Mouse (Mus musculus) forebrain, postnatal 0 days (tissue): Measurements from ENCODE around the gene Vamp2. TPM values are rescaled to one million over a fixed set of nuclear protein-coding genes. Genes with fewer than 3 reads are reported as not detected.

Source experiments
- ATAC-seq: fragments of 200-750 bp; cut with Nextera tagmentation; 2 replicates; pipeline ENCODE4 v1.8.0; 2017; ENCODE audit warnings: mild to moderate bottlenecking, moderate library complexity
- DNase-seq: peaks from one replicate; pipeline ENCODE4 v3.0.0-alpha.2; 2015
- H3K27ac ChIP-seq: fragments of 300-500 bp; sonication (generic); 2 replicates; pipeline ENCODE4 v1.5.1; 2014; ENCODE audit warnings: low read depth, mild to moderate bottlenecking, antibody characterized with exemption, low read length, moderate library complexity, mixed read lengths
- H3K27me3 ChIP-seq: fragments of 300-500 bp; sonication (generic); 2 replicates; pipeline ENCODE4 v1.6.1; 2014; ENCODE audit warnings: mild to moderate bottlenecking, low read length, mixed read lengths; ENCODE audit not compliant: insufficient read depth
- H3K36me3 ChIP-seq: fragments of 300-500 bp; sonication (generic); 2 replicates; pipeline ENCODE4 v1.6.1; 2014; ENCODE audit warnings: mild to moderate bottlenecking, moderate library complexity; ENCODE audit not compliant: insufficient read depth
- H3K4me1 ChIP-seq: fragments of 300-500 bp; sonication (generic); 2 replicates; pipeline ENCODE4 v1.6.1; 2014; ENCODE audit warnings: antibody characterized with exemption; ENCODE audit not compliant: insufficient read depth
- H3K4me2 ChIP-seq: fragments of 300-500 bp; sonication (generic); 2 replicates; pipeline ENCODE4 v1.6.1; 2014; ENCODE audit warnings: low read depth, mild to moderate bottlenecking, moderate library complexity
- H3K4me3 ChIP-seq: fragments of 300-500 bp; sonication (generic); 2 replicates; pipeline ENCODE4 v1.5.1; 2014; ENCODE audit warnings: low read depth, low read length, mixed read lengths
- H3K9ac ChIP-seq: fragments of 300-500 bp; sonication (generic); 2 replicates; pipeline ENCODE4 v1.6.1; 2014; ENCODE audit warnings: mild to moderate bottlenecking
- H3K9me3 ChIP-seq: fragments of 300-500 bp; sonication (generic); 2 replicates; pipeline ENCODE4 v1.6.1; 2016; ENCODE audit warnings: low read length
- CTCF ChIP-seq: sonication (generic); IDR thresholded peaks from 2 replicates; pipeline ENCODE4 v1.5.1; 2016; ENCODE audit warnings: antibody characterized with exemption, control low read depth, low read depth
- WGBS: fragments of 180-500 bp; shearing (Covaris S2); extraction: QIAGEN DNeasy Blood & Tissue Kit; methylation state at CpG from one replicate; pipeline ENCODE4 v1.1.7; 2014; 5-methylcytosine and 5-hydroxymethylcytosine counted together
- polyA plus RNA-seq: library from polyadenylated mRNA; unstranded; fragments of >200 nt; fragmentation: Nextera tagmentation; extraction: Ambion mirVana; gene quantifications from 2 replicates; pipeline ENCODE4 v1.2.1, GENCODE M21; 2015
- total RNA-seq: library from RNA; depleted of rRNA; stranded (reverse); fragments of >200 nt; gene quantifications from 2 replicates; pipeline ENCODE4 v1.2.3, GENCODE M21; 2014

Gene Vamp2
- total and polyA plus RNA-seq, 2 experiments from 2014 or later, result 104 to 554 TPM

- 4% methylated on average over 40 of the region's 40 CpGs for WGBS
- H3K4me3 ChIP-seq, result peak overlapping the region; percentile 88
These were observed 27.6 kb upstream of the Vamp2 start for GRCm38 (mm10) chr11:69060448-69061254.

GRCm38 (mm10) chr11:69061255-69061912 is 26.9 kb upstream of the Vamp2 start:
- H3K36me3 ChIP-seq, result no peaks in the 10 kb centered on the region
- no peaks in the 10 kb centered on the region for H3K9me3 ChIP-seq
- no peak for TF ChIP-seq CTCF
- peak overlapping the region; percentile 88 for H3K9ac ChIP-seq
- DNase-seq (no peak), ATAC-seq (no peak)
- peaks cover 12% of the 10 kb centered on the region for H3K4me1 ChIP-seq
- no peak overlapping the region; the same call in 1 of the 2 replicates for H3K27ac ChIP-seq
- WGBS, result 11% methylated on average over 17 of the region's 17 CpGs
- H3K4me3 ChIP-seq, result peak overlapping the region; percentile 88
- H3K4me2 ChIP-seq, result peak overlapping the region; percentile 85
- H3K27me3 ChIP-seq, result no peaks in the 10 kb centered on the region

More at GRCm38 (mm10) chr11:69060448-69061254, 27.6 kb upstream of the Vamp2 start:
- Histone ChIP-seq H3K4me2 (peak overlapping the region; percentile 85), H3K27me3 (no peaks in the 10 kb centered on the region), H3K36me3 (no peaks in the 10 kb centered on the region), H3K4me1 (peaks cover 12% of the 10 kb centered on the region), H3K9ac (peak overlapping the region; percentile 88), H3K27ac (peak overlapping the region; percentile 94), H3K9me3 (no peaks in the 10 kb centered on the region)
- TF ChIP-seq CTCF, result no peak
- no peak for DNase-seq
- ATAC-seq, result no peak

- Histone ChIP-seq H3K4me1 (peaks cover 12% of the 10 kb centered on the region), H3K27ac (peak overlapping the region; percentile 77; the same call in 1 of the 2 replicates), H3K27me3 (no peaks in the 10 kb centered on the region), H3K9me3 (no peaks in the 10 kb centered on the region), H3K4me3 (peak overlapping the region; percentile 69), H3K4me2 (peak overlapping the region; percentile 85), H3K9ac (no peak overlapping the region), H3K36me3 (no peaks in the 10 kb centered on the region)
- DNase-seq, result peak; percentile 86
- TF ChIP-seq CTCF, result no peak
- WGBS, result under 1% methylated on average over 17 of the region's 17 CpGs
- ATAC-seq, result no peak
These were observed 26.0 kb upstream of the Vamp2 start for GRCm38 (mm10) chr11:69062194-69062760.

- H3K27ac ChIP-seq, result peak overlapping the region; percentile 77
- DNase-seq, result peak; percentile 97
- no peaks in the 10 kb centered on the region for H3K9me3 ChIP-seq
- peak overlapping the region; percentile 69 for H3K4me3 ChIP-seq
- peaks cover 12% of the 10 kb centered on the region for H3K4me1 ChIP-seq
- peak overlapping the region; percentile 85 for H3K4me2 ChIP-seq
- no peaks in the 10 kb centered on the region for H3K27me3 ChIP-seq
- TF ChIP-seq CTCF, result no peak
- ATAC-seq, result peak; percentile 30; the same call in 1 of the 2 replicates
- peak overlapping the region; percentile 49 for H3K9ac ChIP-seq
- H3K36me3 ChIP-seq, result no peaks in the 10 kb centered on the region
- WGBS, result under 1% methylated on average over 19 of the region's 19 CpGs
These were observed 25.5 kb upstream of the Vamp2 start for GRCm38 (mm10) chr11:69062761-69063224.

GRCm38 (mm10) chr11:69063413-69064201 is 24.7 kb upstream of the Vamp2 start:
- no peaks in the 10 kb centered on the region for H3K27me3 ChIP-seq
- H3K4me2 ChIP-seq, result peak overlapping the region; percentile 85
- H3K9me3 ChIP-seq, result no peaks in the 10 kb centered on the region
- peaks cover 9% of the 10 kb centered on the region for H3K4me1 ChIP-seq
- DNase-seq (peak; percentile 91), ATAC-seq (peak; percentile 28; the same call in 1 of the 2 replicates)
- peak overlapping the region; percentile 77 for H3K27ac ChIP-seq
- H3K4me3 ChIP-seq, result peak overlapping the region; percentile 69
- TF ChIP-seq CTCF, result no peak
- peak overlapping the region; percentile 66 for H3K9ac ChIP-seq
- no peaks in the 10 kb centered on the region for H3K36me3 ChIP-seq
- 1% methylated on average over 31 of the region's 31 CpGs for WGBS

- 55% methylated on average over 9 of the region's 9 CpGs for WGBS
These were observed 23.8 kb upstream of the Vamp2 start for GRCm38 (mm10) chr11:69064259-69065133.

More at GRCm38 (mm10) chr11:69064259-69065133, 23.8 kb upstream of the Vamp2 start:
- no peaks in the 10 kb centered on the region for H3K9me3 ChIP-seq
- H3K4me2 ChIP-seq, result peak overlapping the region; percentile 85
- H3K4me3 ChIP-seq, result peak overlapping the region; percentile 69
- TF ChIP-seq CTCF, result no peak
- no peak overlapping the region for H3K27ac ChIP-seq
- H3K36me3 ChIP-seq, result no peaks in the 10 kb centered on the region
- peak overlapping the region; percentile 66 for H3K9ac ChIP-seq
- peaks cover 9% of the 10 kb centered on the region for H3K4me1 ChIP-seq
- H3K27me3 ChIP-seq, result no peaks in the 10 kb centered on the region
- ATAC-seq, result no peak
- no peak for DNase-seq
